Mouse (Mus musculus) kidney, postnatal 36 days (tissue): ENCODE data around the gene Slc9c1.
A peak's percentile ranks its signal among the peaks of the same experiment; 100 is the strongest.
"Not testable (repeated sequence)": the region's sequence is repeated elsewhere in the genome, so short reads cannot be mapped to it uniquely, and the experiment has no call there.

Experiments
- DNase-seq, 2 experiments: peaks; one replicate each; pipeline ENCODE4 v3.0.0; 2021 to 2022; ENCODE audit warnings: mixed read lengths in 2 of 2

Gene Slc9c1

DNA sequence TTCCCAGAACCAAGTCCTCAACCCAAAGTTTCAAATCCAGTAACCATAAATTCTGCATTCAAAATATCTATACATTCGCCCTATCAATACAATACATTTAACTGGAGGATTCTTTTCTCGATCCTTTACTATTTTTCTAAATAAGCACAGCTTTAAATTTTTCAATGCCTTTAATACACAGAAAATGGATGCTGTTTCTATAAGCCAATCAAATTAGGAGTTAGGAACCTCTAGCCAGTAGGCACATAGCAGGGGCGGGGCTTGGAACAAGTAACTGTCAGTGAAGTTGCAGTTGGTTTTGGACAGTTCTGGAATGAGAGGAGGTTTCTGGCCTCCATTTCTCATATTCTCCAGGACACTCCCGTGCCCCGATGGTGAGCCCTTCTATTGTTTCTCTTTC, at the start of gene Slc9c1:
Gene Slc9c1 (plus strand): TSS at position 301 of the 400 bp plus-strand sequence.
- DNase-seq, result no peak

DNA sequence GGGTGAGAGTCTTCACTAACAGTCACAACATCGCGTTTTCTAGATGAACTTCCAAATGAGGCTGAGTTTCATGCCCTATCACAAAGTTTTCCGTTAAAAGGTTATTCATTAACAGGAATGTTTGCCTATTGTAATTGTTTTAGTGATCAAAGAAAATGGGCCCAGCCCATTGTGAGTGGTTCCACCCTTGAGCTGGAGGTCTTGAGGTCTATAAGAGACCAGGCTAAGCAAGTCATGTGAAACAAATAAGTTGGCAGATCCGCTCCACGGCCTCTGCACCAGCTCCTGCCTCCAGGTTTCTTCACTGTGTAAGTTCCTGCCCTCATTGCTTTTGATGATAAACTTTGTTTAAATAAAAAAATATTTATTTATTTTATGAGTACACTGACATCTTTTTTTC, 42.2 kb upstream of the Slc9c1 start, which contains the start of gene Gm609:
Gene Gm609 (minus strand): TSS at position 43 of the 400 bp plus-strand sequence.
- peak in 1 of 2 experiments; percentile 7 for DNase-seq

DNA sequence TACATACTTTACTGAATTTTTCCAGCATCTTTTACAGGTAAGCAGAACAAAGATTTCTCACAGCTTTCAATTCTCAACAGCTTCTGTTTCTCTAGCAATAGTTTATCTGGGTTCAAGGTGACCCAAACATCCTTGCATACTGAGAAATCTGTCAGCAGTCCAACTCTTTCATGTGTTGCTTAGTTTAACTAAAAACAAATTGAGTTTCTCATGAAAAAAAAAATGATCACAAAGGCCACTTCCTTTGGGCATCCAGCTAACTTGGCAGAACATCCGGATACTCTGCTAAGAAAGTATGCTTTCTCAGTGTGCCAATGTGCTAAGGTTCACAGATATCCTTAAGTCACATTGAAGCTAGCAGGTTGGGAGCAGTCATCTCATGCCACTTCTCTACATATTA, 39.8 kb upstream of the Slc9c1 start:
- DNase-seq, result peak; percentile 26 to 42

DNA sequence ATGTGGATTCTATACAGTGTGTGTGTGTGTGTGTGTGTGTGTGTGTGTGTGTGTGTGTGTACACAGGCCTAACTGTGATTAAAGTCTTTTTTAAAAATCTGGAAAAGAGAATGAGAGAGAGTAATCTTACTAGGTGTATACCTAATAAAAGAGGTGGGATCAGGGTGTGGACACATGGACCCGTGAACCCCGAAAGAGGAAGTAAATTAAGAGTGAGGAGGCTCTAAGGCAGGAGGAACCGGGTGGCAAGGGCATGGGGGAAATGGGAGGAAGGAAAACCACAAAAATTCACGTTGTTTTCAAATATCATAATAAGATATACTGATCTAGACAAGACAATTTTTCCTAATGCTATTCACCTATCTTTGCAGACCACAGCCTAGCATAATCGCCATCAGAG, 9.6 kb upstream of the Slc9c1 start:
- no peak for DNase-seq

DNA sequence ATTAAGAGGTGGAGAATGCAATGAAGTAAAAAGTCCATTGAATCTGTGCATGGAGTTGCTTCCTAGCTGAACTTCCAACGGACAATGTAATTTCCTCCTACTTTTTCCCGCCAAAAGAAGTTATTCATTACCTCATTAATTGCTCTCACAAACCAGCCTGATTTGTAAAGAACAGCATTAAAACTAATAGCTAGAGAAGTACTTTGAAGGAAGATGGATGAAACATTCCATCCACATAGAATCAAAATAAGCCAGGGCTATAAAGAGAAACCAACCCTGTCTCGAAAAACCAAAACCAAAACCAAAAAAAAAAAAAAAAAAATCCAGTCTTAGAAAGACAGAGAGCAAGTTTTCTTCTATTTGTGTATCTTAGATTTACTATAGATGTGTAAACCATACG, 3.2 kb upstream of the Slc9c1 start, which contains the start of gene Gm17783:
Gene Gm17783 (minus strand): TSS at position 101 of the 400 bp plus-strand sequence.
- no peak for DNase-seq

DNA sequence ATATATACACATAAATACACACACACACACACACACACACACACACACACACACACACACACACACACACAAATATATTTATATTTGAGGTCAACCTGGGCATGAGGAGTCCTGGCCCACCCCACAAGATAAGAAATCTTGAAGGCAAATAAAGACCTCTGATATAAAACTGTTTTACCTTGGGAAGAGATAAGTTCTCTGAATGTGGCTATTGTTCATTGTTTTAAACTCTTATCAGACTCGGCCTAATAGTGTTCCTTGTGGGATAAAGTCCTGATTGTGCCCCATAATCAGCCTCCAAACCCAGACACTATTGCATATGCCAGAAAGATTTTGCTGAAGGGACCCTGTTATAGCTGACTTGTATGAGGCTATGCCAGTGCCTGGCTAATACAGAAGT, 3.2 kb downstream of the Slc9c1 start:
- DNase-seq, result not testable (repeated sequence)

DNA sequence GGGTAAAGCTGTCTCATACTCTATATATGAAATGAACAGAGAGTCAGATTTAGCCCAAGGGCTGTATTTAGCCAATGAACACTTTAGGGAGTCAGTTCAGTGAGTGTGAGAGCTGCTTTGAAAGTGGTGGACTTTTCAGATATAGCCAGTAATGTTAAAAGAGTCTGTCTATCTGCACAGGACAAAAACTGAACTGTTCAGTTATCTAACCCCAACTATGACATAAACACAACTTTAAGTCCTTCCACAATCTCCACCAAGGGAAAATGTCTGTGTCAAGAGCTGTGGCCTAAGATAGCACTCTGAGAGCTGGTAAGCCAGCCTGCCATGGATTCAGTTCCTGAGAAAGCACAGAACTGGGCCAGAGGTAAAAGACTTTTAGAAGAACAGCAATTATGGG, 7.0 kb downstream of the Slc9c1 start:
- DNase-seq, result no peak

DNA sequence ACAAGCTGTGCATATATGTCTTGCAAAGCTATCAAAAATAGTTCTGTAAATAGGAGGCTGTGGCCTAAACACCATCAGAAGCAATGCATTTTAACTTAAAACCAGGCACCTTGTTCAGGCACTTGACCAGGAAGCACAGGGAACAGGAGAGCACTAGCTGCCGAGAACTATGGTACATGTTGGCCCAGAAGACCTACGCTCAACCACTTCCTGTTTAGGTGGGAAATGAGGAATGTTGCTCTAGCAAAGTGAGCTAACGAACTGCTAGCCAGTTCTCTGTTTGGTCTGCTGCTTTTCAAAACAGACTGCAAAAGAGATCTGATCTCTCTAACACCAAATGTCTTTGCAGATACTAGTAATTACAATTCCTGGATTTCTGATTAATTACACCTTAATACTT, 9.2 kb downstream of the Slc9c1 start:
- no peak for DNase-seq

DNA sequence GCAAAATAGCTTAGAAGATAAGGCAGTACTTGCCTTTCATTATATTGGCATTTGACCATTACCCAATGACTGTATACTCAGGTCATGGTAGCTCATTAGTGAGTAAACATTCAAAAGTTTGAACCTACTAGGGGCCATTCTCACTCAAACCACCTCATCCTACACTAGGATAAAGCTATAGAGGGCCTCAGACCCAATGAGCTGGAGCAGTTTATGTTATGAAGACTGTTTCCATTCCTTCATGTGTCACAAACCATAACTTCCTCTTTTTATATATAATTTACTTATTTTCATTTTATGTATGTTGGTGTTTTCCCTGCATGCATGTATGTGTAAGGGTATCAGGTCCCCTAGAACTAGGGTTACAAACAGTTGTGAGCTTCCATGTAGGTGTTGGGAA, 12.9 kb downstream of the Slc9c1 start:
- DNase-seq, result no peak

DNA sequence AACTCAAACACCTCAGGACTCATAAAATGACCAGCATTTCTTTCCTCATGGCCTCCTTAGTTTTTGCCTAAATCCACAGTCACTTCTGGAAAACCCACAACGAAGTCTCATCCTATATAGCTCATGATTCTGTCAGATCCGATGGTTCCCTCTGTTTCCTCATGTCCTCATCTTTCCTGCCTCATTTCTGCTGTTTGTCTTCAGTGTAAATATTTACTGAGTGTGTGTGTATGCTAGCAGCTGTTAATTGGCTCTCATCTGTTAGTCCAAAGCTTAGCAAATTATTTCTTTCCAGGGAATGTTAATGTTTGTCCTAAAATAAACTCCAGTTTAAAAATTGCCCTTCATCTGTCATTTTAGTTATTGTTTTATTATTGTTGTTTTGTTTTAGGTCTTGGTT, 16.5 kb downstream of the Slc9c1 start:
- no peak for DNase-seq

DNA sequence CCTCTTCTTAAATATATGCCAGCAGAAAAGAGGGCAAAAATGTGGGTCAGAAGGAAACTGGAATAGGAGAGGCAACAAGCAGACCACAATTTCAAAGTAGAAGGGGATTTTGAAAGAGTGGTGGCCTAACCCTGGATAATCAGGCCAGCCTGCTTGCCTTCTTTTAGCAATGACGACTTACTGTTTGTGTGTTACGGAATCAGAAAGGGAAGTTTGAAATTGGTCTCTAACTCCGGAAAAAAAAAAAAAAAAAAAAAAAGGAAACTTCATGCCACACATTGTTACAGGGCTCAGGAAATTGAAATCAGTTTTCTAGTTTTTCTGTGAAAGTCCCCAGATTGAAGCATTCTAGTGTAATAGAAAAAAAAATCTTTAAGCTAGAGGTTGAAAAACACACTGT, 26.6 kb downstream of the Slc9c1 start:
- DNase-seq, result no peak

DNA sequence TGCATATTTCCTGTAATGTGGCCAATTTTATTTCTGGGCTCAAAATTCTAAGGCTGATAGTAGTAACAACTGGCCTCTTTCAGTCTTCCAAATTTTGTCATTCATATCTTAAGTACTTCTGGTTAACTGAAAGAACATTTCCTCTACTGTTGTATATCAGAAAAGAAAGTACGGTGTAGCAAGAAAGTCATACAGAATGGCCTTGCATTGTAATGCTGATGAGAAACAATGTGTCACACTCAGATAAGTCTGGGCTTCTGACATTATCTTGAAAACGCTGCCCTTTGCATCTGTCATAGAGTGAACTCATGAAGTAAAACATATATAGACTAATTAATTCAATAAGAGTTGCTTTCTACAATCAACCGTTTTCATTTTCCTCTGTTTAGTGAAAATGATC, 37.2 kb downstream of the Slc9c1 start:
- no peak for DNase-seq

DNA sequence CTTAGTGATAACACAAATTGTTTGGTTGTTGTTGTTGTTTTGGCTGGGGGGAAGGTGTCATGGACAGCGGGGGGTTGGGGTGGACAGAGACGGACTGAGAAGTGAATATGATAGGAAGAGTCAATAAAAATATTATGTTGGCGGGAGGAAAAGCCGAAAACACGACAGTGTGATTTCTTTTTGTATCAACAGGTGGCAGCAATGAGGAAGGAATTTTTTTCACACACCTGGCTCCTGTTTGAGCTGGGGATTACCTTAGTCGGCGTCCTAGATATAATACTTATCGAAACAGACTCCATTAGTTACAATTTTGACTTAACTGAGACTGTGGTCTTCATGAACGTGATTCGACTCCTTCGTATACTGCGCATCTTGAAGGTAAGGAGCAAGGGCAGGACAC, 44.8 kb downstream of the Slc9c1 start:
- DNase-seq, result peak in 1 of 2 experiments; percentile 5

DNA sequence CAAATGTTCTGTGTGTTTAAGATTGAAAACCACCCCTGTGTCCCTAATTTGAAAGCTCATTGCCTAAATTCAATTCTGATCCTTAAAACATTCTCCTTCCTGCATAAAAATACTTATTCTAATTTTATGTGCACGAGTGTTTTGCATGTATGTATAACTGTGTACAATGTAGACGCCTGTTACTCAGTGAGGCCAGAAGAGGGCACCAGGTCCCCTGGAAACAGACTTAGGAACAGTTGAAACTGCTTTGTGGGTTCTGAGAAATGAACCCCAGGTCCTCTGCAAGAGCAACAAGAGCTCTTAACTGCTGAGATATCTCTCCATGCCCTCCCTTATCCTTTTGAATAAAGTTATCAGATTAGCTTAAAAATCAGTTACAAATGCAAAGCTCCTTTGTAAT, 47.4 kb downstream of the Slc9c1 start:
- peak; percentile 13 to 58 for DNase-seq

DNA sequence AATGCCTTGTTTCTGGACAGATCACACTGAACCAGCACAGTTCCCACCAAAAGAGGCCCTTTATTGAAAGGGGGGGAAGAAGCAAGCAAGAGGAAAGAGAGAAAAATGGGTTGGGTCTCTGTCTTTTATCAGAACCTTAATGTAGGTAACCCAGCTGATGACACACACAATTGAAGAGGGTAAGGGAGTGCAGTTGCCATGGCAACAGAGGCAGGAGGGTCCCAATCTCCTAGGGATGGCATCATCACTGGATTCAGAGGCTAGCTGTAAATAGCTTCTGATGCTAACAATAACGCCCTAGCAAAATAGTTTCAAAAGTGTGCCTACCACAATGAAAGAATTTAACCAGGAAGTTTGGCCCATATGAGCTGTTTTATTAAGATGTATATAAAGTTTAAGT, 58.5 kb downstream of the Slc9c1 start:
- no peak for DNase-seq

DNA sequence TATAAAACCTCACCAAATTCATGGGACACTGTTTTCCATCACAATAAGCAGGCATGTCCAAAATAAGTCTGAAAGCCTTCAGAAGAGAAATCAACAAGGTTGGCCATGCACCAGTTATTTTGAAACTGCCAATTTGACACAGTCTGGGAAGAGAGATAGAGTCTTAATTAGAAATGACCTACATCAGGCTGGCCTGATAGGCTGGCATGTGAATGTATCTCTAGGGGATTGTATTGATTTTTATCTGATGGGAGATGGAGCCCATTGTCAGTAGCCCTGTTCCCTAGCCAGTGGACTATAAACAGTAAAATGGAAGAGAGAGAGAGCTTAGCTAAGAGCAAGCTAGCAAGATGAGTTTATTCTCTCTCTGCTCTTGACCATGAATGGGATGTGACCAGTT, 60.4 kb downstream of the Slc9c1 start:
- DNase-seq, result no peak

DNA sequence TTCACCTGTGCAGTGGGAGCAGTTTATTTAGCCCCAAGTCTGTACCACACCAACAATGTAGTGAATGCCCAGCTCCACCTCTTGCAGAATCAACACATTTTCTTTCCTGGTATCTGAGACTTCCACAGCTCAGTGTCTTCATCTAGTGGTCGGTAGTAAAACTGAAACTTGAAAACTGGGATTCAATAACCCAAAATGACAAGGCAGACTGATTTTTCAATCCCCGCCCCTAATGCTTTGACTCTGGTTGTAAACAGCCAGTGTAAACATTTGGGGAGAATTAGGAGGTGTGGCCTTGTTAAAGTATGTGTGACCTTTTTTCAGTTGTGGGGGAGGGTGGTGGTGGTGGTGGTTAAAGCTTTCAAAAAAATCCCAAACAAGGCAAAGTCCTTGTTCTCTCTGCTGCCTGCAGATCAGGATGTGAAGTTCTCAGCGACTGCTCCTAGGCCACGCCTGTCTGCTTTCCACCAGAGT, 73.4 kb downstream of the Slc9c1 start:
- peak; percentile 29 to 68 for DNase-seq

DNA sequence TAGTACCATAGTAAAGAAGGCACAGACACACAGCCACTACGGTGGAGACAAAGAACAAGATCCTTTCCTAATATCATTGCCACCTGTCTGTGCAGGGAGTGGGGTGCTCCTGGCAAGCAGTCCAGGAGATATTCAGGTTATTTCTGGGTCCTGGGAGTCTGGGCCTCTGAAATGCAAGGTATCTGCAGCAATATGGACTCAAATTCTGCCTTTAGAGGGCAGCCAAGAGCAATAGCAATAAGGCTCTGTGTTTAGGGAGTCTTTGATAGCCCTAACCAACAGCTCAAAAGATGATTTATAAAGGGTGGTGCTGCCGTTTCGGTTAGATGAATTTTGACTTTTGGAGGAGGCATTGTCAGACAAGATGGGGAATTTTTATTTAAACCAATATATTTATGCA, 74.2 kb downstream of the Slc9c1 start:
- DNase-seq, result peak; percentile 39 to 58

DNA sequence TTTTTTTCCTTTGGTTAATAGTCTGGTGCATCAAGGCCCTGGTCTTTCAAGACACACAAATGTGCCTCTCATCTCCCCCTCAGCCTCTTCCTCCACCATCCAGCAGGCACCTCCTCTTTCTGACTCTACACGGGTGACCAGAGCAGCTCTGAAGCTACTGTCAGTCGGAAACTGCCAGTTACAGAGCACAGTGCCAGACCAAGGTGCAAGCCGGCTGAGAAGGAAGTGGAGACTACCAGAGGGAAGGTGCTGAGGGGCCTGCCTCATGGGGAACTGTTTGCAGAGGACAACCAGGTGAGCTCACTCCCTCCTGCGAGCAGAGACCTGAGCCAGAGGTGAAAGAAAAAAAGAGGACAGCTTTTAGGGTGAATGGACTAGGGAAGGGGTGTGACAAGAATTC, 75.2 kb downstream of the Slc9c1 start, which contains the start of gene Gcsam:
Gene Gcsam (plus strand): TSS at position 114 of the 400 bp plus-strand sequence.
- no peak for DNase-seq

DNA sequence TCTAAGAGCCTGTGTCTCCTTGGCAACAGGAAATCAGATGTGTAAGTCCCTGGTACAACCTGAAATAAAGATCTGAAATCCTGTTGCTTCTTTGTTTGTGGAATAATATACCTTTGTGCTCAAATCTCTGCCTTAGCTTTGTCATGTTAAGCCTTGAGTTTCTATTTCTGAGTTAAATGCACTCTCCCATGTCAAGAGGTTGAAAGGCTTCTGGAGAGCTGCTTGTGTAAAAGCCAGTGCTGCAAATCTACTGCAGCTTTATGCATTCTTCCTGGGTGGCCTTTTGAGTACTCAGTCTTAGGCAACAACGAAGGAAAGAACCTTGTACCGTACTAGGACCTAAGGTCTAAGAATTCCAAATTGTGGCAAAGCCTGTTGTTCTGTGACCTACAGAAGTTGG, 78.1 kb downstream of the Slc9c1 start:
- no peak for DNase-seq

DNA sequence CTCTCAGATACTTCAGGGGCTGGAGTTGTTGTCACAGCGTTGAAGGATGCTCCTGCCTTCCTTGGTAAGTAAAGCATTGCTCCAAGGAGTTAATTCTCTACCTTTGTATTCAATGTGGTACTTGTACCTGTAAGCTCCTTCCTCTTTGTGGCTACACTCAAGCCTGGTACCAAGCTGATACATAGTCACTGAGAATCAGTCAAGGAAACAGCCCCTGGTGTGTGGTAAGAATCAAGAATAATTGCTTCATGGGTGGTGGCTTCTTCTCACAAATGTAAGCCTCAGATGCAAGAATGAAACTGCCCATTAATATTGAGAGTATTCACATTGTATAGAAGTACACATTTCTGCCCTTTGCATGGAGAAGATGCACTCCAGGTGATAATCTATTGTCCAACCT, 80.8 kb downstream of the Slc9c1 start:
- no peak for DNase-seq

DNA sequence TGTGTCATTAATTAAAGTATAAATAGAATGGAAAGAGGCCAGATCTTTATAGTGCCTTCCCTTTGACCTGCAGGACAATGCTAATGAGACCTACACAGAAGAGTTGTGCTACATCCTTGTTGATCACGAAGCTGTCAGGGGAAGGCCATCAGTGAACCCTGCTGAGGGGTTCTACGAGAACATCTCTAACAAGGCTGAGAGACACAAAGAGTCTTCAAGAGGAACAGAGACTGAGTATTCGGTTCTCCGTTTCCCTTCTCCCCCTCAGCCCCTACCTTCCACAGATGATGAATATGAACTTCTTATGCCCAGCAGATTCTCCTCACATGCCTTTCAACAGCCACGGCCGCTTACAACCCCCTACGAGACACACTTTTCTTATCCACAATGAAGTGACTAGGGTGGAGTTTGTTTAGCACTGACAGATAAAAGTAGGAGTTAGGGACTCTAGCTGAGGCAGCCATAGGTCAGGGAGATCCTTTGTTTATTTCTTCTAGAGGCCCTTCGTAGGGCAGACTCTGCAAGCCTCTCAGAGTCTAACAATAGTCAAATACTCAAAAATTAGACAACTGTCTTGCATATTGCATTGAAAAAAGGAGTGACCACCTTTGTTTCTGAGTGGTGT, 84.8 kb downstream of the Slc9c1 start:
- DNase-seq, result no peak

DNA sequence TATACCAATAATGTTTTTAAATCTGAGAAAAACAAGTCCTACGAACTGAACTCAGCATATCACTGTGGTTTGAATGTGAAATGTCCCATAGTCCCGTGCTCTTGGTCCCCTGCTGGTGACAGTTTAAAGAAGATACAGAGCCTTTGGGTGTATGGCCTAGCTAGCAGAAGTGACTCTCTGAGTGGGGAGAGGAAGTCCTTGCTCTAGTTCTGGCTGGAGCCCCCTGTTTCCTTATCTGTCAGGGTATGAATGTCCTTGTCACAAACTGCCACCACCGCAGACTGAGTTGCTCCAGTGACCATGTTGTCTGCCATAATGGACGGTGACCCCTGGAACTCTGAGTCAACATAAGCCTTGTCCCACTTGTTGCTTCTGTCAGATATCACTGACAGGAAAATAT, 88.1 kb downstream of the Slc9c1 start:
- no peak for DNase-seq

DNA sequence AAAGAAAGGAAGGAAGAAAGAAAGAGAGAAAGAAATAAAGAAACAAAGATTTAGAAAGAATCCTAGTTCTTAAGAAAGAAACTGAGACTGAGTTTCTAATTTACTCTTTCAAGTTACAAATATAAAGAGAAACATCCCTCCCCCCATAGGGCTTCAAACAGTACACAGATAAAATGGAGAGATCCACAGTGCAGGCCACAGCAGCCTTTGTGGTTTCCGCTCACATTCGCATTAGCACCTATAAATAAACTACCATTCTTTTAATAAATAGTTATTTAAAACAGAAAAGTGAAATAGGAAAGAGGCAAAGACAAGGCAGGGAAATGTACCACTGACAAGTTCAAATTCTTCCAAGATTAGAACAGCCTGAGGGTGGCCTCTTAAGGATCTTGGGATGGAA, 89.7 kb downstream of the Slc9c1 start:
- no peak for DNase-seq

DNA sequence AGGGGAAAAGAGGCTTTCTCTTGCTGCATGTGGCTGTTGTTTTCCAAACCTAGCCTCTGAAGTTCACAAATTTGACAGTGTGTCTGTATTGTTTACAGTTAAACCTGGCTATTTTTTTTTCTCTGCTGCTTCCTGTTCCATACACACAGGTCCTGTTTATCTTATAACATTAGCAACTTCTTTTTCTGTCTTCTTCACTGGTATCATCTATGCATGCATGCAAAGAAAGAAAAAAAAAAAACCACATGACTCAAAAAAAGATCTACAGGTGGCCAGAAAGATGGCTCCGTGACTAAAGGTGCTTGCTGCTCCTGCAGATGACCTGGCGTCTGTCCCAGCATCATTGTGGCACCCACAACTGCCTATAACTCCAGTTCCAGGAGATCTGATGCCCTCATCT, 90.2 kb downstream of the Slc9c1 start:
- DNase-seq, result no peak
